Mouse (Mus musculus) liver, postnatal 0 days (tissue): ENCODE measurements at regions not wholly inside any gene's neighbourhood (a gene's known extent, or its start where the extent isn't known, plus 50 kb on each side); places are given as distances from the start of the nearest gene placed in this dataset.

Source experiments
- ATAC-seq: fragments of 200-750 bp; cut with Nextera tagmentation; 2 replicates; pipeline ENCODE4 v1.8.0; 2017; ENCODE audit warnings: mild to moderate bottlenecking, moderate library complexity
- DNase-seq: peaks from one replicate; pipeline ENCODE4 v3.0.0-alpha.2; 2016
- H3K27ac ChIP-seq: fragments of 300-500 bp; sonication (generic); 2 replicates; pipeline ENCODE4 v1.5.1; 2014; ENCODE audit warnings: antibody characterized with exemption, moderate library complexity, mild to moderate bottlenecking, low read depth
- H3K27me3 ChIP-seq: fragments of 300-500 bp; sonication (generic); 2 replicates; pipeline ENCODE4 v1.6.1; 2014; ENCODE audit warnings: low read length, control low read depth, mixed read lengths; ENCODE audit not compliant: insufficient read depth
- H3K36me3 ChIP-seq: fragments of 300-500 bp; sonication (generic); replicated peaks from 2 replicates; pipeline ENCODE4 v1.6.1; 2014; ENCODE audit warnings: mild to moderate bottlenecking, control low read depth, low read length, moderate library complexity, mixed read lengths; ENCODE audit not compliant: insufficient read depth
- H3K4me1 ChIP-seq: fragments of 300-500 bp; sonication (generic); 2 replicates; pipeline ENCODE4 v1.6.1; 2014; ENCODE audit warnings: antibody characterized with exemption, mild to moderate bottlenecking, control low read depth; ENCODE audit not compliant: insufficient read depth
- H3K4me2 ChIP-seq: fragments of 300-500 bp; sonication (generic); 2 replicates; pipeline ENCODE4 v1.6.1; 2014; ENCODE audit warnings: low read depth, mild to moderate bottlenecking, low read length, moderate library complexity, mixed read lengths
- H3K4me3 ChIP-seq: fragments of 300-500 bp; sonication (generic); 2 replicates; pipeline ENCODE4 v1.5.1; 2014; ENCODE audit warnings: low read depth, low read length
- H3K9ac ChIP-seq: fragments of 300-500 bp; sonication (generic); replicated peaks from 2 replicates; pipeline ENCODE4 v1.6.1; 2014; ENCODE audit warnings: mild to moderate bottlenecking, moderate library complexity
- H3K9me3 ChIP-seq: fragments of 300-500 bp; sonication (generic); 2 replicates; pipeline ENCODE4 v1.6.1; 2016; ENCODE audit warnings: mild to moderate bottlenecking, control low read depth, low read length, mixed read lengths
- CTCF ChIP-seq: sonication (generic); IDR thresholded peaks from 2 replicates; pipeline ENCODE4 v1.5.1; 2016; ENCODE audit warnings: antibody characterized with exemption, low read depth
- EP300 ChIP-seq: IDR thresholded peaks from 2 replicates; pipeline ENCODE4 v1.6.1; 2016; ENCODE audit warnings: antibody characterized with exemption, low read depth, mild to moderate bottlenecking
- WGBS: fragments of 180-500 bp; shearing (Covaris S2); extraction: QIAGEN DNeasy Blood & Tissue Kit; methylation state at CpG from one replicate; pipeline ENCODE4 v1.1.7; 2014; ENCODE audit not compliant: insufficient replicate concordance; 5-methylcytosine and 5-hydroxymethylcytosine counted together

GRCm38 (mm10) chr16:53282014-53282413, 828.1 kb upstream of the Alcam start:
- no peak for DNase-seq
- H3K4me3 ChIP-seq = no peak overlapping the region
- ATAC-seq = no peak
- H3K9ac ChIP-seq = no peak overlapping the region
- H3K27ac ChIP-seq = no peak overlapping the region
- TF ChIP-seq CTCF = no peak
- 61% methylated on average over 2 of the region's 2 CpGs for WGBS
- no peaks in the 10 kb centered on the region for H3K9me3 ChIP-seq
- no peaks in the 10 kb centered on the region for H3K36me3 ChIP-seq
- no peaks in the 10 kb centered on the region for H3K4me1 ChIP-seq
- no peak overlapping the region for H3K4me2 ChIP-seq
- no peaks in the 10 kb centered on the region for H3K27me3 ChIP-seq

- H3K4me1 ChIP-seq = no peaks in the 10 kb centered on the region
- TF ChIP-seq CTCF (peak; percentile 70), EP300 (no peak)
- ATAC-seq (no peak), DNase-seq (peak; percentile 57)
- WGBS = 15% methylated on average over 3 of the region's 3 CpGs
- H3K9me3 ChIP-seq = no peaks in the 10 kb centered on the region
- no peaks in the 10 kb centered on the region for H3K27me3 ChIP-seq
- H3K27ac ChIP-seq = no peak overlapping the region
- H3K4me3 ChIP-seq = no peak overlapping the region
- H3K36me3 ChIP-seq = no peaks in the 10 kb centered on the region
- no peak overlapping the region for H3K9ac ChIP-seq
- H3K4me2 ChIP-seq = no peak overlapping the region
These were observed 812.2 kb upstream of the Alcam start for GRCm38 (mm10) chr16:53266116-53266515.

DNA sequence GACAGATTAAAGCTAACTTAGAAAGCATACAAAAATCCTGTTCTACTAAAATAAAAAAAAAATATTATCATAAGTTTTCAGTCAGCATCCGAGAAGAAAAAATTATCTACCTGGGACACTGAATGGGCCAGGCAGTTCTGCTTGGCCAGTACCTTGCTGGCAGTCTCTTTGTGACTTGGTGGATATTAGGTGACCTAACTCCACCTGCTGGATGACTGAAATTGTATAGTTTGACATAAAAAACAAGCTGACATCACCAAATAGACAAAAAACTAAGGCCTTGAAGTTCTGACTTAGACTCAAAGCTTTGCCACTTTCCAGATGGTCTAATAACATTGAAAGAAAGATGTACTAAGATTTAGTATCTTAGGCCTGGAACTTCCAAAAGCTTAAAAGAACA, 791.5 kb upstream of the Alcam start:
- no peak overlapping the region for H3K4me3 ChIP-seq
- no peak overlapping the region for H3K27ac ChIP-seq
- no peaks in the 10 kb centered on the region for H3K27me3 ChIP-seq
- no peak overlapping the region for H3K9ac ChIP-seq
- no peaks in the 10 kb centered on the region for H3K9me3 ChIP-seq
- DNase-seq = no peak
- H3K4me2 ChIP-seq = no peak overlapping the region
- H3K4me1 ChIP-seq = no peaks in the 10 kb centered on the region
- H3K36me3 ChIP-seq = no peaks in the 10 kb centered on the region
- no peak for ATAC-seq
- TF ChIP-seq EP300 (no peak), CTCF (no peak)
- 72% methylated on average over 1 of the region's 1 CpGs for WGBS

DNA sequence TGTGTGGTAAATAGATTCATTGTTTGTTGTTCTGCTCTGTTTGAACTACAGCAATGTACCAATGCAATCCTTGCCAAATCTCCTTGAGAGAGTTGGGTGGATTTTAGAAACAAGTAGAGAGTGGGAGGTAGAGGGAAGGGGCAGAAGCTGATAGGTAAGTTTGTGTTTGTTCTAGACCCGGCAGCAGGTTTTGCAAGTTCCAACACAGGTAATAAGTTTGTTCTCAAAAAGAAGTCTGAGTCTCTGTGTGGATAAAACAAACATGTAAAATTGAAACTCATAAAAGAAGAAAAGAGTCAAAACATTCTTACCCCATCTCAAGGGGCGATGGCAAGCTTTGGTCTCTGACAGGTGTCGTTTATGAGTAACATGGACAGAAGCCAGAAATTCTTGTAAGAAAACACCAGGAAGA, 788.3 kb upstream of the Alcam start:
- H3K9me3 ChIP-seq = no peaks in the 10 kb centered on the region
- H3K4me3 ChIP-seq = no peak overlapping the region
- H3K4me2 ChIP-seq = no peak overlapping the region
- 74% methylated on average over 3 of the region's 3 CpGs for WGBS
- ATAC-seq (no peak), DNase-seq (no peak)
- no peaks in the 10 kb centered on the region for H3K36me3 ChIP-seq
- H3K4me1 ChIP-seq = no peaks in the 10 kb centered on the region
- no peaks in the 10 kb centered on the region for H3K27me3 ChIP-seq
- no peak overlapping the region for H3K27ac ChIP-seq
- TF ChIP-seq CTCF (no peak), EP300 (no peak)
- no peak overlapping the region for H3K9ac ChIP-seq

DNA sequence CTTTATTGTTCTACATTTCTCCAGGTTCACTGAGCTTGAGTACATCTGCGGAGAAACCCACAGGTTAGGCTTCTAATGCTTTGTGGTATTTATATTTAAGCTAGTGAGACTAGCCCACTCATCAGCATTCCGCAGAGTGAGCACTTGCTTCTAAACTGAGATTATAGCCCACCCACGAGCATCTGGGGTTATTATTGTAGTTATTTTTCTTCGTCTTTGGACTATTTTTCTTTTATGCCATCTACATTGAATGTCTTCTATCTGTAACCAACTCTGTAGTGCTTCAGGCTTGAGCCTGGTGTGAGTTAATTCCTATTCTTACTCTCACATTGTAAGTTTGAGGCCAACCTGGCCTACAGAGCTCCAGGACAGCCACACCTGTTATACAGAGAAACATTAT, 765.0 kb upstream of the Alcam start:
- H3K9me3 ChIP-seq = no peaks in the 10 kb centered on the region
- TF ChIP-seq CTCF = no peak
- no peak for TF ChIP-seq EP300
- H3K36me3 ChIP-seq = no peaks in the 10 kb centered on the region
- no peaks in the 10 kb centered on the region for H3K27me3 ChIP-seq
- no peak overlapping the region for H3K4me3 ChIP-seq
- no peak for DNase-seq
- H3K4me1 ChIP-seq = no peaks in the 10 kb centered on the region
- H3K9ac ChIP-seq = no peak overlapping the region
- no peak overlapping the region for H3K4me2 ChIP-seq
- 68% methylated on average over 4 of the region's 4 CpGs for WGBS
- ATAC-seq = no peak
- H3K27ac ChIP-seq = no peak overlapping the region

DNA sequence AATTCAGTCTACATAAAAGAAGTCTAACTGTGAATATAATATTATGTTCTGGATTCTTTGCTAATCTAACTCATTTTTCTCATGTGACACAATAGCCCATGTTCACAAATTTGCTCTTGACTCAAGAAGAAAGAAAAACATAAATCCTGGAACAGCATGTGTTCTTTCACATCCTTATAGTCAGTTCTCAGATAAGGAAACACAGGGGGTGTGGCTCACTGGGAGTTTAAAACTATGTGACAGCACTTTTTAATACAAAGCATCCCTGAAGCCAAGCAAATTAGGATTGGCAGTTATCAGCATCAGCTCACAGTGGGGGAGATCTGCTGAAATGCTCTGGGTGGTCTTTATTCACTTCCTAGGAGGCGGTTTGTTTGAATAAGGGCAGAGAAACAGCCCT, 747.6 kb upstream of the Alcam start:
- no peak overlapping the region for H3K4me2 ChIP-seq
- H3K27me3 ChIP-seq = no peaks in the 10 kb centered on the region
- ATAC-seq (no peak), DNase-seq (no peak)
- no peaks in the 10 kb centered on the region for H3K9me3 ChIP-seq
- no peak overlapping the region for H3K27ac ChIP-seq
- H3K9ac ChIP-seq = no peak overlapping the region
- H3K36me3 ChIP-seq = no peaks in the 10 kb centered on the region
- no peak overlapping the region for H3K4me3 ChIP-seq
- no peaks in the 10 kb centered on the region for H3K4me1 ChIP-seq
- no peak for TF ChIP-seq EP300
- no peak for TF ChIP-seq CTCF
- WGBS = 38% methylated on average over 1 of the region's 1 CpGs

GRCm38 (mm10) chr16:53186444-53186843, 732.6 kb upstream of the Alcam start:
- Histone ChIP-seq H3K27ac (no peak overlapping the region), H3K36me3 (no peaks in the 10 kb centered on the region), H3K9ac (no peak overlapping the region), H3K9me3 (no peaks in the 10 kb centered on the region), H3K4me1 (no peaks in the 10 kb centered on the region), H3K4me2 (no peak overlapping the region), H3K4me3 (no peak overlapping the region), H3K27me3 (no peaks in the 10 kb centered on the region)
- TF ChIP-seq CTCF = no peak
- TF ChIP-seq EP300 = no peak
- 40% methylated on average over 3 of the region's 3 CpGs for WGBS
- DNase-seq (no peak), ATAC-seq (no peak)
